Mouse (Mus musculus) kidney, postnatal 10 days (tissue): ENCODE results near the gene Mcidas.
"Not testable (repeated sequence)": the region's sequence is repeated elsewhere in the genome, so short reads cannot be mapped to it uniquely, and the experiment has no call there.

ENCODE experiments used
- DNase-seq: peaks from one replicate; pipeline ENCODE4 v3.0.0; 2021; ENCODE audit warnings: mixed read lengths

Mcidas gene

DNA sequence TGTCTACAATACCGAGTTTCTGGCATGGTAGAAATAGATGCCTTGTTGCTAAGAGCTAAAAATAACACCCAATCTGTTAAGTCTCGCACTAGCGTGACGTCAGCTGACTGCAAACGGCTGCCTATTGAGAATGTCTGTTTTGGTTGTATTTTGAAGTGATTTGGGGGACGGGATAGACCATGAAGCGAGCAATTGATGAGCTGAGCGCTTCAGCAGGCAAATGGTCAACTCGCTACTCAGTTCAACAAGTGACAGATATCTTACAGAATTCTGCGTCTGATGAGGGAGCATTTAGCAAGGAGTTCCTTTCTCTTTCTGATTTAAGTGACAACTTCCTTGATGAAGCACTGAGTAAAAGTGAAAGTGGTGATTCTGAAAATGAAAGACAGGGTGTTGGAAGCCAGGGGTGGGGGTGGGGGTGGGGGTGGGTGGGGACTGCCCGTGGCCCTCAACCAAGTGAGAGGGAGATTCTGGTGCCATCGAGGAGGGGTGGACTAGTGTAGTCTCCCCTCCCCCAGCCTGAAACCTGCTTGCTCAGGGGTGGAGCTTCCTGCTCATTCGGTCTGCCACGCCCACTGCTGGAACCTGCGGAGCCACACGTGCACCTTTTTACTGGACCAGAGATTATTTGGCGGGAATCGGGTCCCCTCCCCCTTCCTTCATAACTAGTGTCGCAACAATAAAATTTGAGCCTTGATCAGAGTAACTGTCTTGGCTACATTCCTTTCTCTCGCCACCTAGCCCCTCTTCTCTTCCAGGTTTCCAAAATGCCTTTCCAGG is 19.7 kb downstream of the Mcidas start:
- not testable (repeated sequence) for DNase-seq

DNA sequence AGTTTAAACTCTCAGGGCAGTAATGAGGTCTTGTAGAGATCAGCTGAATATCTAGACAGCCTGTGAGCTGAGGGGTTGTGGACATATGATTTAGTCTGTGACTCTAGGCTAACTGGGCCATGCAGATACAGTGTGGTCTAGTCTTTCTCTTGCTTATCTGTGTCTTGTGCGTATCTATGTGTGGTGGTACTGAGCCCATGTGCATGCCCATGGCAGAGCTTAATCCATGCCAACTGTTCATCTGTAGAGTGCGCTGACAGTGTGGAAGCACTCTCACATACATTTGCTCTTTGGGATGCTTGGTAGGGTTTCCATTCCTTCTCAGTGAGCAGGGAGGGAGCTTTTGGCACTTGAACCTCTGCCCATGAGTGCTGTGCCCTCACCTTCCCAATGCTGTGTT is 27.9 kb downstream of the Mcidas start:
- no peak for DNase-seq

DNA sequence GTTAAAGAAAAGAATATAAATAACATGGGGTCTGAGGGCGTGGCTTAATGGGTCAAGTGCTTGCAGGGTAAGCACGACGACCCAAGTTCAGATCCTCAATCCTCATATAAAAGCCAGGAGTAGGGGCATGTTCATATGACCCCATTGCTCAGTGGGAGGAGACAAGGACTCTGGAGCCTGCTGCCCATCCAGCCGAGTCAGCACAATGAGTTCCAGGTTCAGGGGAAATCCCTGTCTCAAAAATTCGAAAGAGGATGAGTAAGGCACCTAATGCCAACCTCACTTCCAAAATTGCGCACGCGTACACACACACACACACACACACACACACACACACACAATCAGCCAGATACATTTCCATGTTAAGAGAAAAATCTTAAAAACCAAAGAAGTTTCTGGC is 28.8 kb downstream of the Mcidas start:
- no peak for DNase-seq

DNA sequence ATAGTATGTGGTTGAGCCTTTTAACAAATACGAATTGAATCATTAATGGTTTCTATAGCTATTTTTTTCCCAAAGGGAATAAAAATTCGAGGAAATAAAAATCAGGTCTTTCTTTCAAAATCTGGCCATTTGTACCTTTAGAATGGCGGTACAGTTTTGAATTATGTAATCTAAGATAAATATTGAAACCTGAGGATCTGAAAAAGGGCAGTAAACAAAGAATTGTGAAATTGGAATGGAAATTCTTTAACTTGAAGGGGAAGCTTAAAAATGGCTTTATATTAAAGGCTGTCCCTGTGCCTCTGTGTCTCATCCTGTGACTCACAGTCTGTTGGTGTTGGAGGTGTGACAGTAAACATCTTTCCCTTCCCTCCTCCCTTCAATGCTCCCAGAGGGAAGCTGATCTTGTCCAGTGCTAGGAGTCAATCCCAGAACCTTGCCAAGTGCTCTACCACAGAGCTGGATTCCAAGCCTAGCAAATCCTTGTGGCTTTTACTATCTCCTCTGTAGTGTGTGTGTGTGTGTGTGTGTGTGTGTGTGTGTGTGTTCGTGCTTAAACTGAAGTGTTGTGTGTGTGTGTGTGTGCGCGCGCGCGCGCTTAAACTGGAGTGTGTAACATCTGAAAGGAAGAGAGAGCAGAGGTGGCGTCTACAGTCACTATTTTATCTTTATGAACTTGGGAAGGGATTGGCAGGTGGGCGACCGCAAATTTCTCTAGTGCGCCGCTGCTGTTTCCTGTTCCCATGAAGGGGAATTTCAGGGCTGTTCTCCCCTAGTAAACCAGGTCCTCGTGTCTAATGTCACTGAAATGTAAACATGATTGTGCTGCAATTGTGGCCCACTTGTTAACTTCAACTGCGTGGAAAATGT is 29.9 kb downstream of the Mcidas start:
- DNase-seq, result no peak

DNA sequence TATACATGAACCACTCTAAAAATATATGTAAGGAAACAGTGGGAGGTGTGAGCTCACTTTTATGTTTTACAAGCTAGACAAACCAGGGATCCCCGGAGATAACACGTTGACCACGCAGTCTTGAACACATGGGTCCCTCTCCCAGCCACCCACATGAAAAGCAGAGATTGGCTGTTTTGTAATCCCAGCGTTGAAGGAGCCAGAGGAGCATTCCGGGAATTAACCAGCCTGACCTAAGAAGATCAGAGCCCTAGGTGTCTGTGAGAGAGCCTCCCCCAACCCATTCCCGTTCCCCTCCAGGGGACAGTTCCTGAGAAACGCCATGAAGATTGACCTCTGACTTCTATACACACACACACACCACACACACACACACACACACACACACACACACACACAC is 37.7 kb downstream of the Mcidas start:
- no peak for DNase-seq

DNA sequence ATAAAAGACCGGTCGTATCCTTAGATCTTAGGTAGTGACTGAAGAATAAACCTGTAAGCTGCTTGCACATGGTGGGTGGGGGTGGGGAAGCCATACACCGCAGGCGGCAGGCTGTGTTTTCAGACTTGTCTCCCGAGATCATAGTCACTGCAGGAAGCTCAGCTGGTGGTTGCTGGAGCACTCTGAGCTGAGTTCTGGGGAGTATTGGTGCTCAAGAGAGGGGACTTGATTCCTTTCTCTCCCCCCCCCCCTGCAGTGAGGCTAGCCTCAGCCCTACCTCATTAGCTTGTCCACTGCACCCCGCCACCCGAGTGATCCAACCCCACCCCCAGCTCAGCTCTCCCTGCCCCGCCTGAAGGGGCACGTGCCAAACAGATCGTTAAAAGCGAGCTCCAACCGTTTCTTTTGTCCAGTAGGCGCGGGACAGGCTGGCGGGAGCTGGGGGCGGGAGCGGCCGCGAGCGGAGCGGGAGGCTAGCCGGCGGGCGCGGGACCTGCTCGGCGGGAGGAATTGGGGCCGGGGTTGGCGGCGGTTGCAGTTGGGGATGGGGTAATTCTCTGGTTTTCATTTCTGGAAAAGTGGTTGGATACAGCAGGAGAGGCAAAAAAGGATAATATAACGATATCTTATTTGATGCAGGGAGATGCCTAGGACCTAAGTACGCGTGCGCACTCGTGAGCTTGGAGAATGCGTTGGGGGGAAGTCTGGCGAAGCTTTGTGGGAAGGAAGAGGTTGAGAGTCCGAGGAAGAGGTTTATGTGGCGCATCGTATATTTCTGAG is 38.3 kb downstream of the Mcidas start:
- peak; percentile 34 for DNase-seq

DNA sequence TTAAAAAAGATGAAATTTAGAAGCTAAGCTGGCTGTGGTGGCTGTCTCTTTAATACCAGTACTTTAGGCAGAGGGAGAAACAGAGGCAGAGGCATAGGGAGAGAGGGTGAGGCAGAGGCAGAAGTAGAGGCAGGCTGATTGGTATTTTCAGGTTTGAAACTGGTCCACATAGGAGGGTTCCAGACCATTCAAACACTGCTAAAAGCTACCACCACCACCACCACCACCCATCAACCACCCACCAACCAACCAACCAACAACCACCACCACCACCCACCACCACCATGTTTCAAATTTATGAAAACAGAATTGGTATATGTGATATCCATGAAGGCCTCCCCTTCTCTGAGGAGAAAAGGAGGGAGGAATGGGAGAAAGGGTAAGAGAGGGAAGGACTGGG is 39.2 kb downstream of the Mcidas start:
- no peak for DNase-seq

DNA sequence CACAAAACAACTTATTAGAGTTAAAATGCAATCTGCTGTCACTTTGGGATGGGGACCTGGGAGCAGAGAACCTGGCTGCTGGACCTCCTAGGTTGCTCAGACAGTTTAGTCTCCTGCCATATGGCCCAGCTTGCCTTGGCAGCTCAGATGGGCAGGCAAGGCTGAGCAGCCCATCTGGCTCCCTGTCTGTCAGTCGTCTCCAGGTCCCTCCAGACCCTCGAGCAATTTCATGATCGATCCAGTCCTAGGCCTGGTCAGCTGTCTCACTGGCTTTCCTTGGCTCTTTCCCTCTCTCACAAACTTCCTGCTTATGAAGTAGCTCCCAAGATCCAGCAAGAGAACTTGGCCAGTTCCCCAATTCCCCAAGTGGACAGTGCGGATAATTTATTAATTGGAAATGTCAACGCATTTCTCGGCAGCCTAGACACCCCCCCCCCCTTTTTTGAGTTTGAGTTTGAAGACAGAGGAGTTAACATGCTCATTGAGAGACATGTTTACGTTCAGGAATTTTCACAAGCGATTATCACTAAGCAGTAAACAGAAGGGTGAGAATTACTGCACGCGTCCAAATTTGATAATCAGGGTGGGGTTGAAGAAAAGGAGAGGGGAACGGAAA is 40.7 kb downstream of the Mcidas start:
- DNase-seq, result no peak

DNA sequence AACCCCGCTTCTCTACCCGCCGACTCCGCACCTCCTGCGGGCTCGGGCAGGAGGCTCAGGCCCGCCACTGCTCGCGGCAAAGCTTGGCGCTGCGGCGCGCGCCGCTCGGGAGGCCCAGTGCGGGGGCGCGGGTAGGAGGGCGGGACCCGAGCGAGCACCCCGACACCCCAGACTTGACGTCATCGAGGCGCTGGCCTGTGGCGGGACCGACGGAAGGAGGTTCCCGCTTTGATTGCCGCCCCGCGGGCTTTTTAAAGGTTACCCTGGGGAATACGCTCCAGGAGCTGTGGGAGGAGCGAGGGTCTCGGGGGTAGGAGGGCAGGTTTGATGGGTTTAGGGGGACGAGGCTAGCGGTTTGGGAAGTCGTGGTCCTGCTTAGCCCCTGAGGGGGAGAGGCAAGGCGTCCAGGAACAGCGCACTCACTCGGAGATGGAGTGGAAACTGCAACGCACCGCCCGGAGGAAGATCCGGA is 41.3 kb downstream of the Mcidas start, which contains the start of gene Cdc20b:
Cdc20b (plus strand) TSS at position 162 of the 472 bp plus-strand sequence.
- peak; percentile 63 for DNase-seq

DNA sequence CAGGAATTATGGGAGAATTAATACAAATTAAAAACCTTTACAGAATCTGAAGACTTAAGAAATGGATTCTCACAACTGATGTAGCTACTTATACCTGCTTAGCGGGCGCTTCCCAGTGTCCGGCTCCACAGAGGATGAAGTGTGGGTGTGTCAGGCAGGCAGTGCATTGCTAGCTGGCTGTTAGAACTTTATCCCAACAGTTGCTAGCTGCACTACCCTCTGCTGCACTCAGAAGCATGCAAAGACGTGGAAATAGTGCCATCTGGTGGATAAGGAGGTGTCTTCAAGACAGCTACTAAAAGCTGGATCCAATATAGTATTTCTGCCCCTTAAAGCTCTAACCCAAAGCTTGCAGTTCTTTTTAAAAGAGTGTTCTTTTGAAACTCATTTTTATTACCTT is 42.2 kb downstream of the Mcidas start:
- peak; percentile 82 for DNase-seq

DNA sequence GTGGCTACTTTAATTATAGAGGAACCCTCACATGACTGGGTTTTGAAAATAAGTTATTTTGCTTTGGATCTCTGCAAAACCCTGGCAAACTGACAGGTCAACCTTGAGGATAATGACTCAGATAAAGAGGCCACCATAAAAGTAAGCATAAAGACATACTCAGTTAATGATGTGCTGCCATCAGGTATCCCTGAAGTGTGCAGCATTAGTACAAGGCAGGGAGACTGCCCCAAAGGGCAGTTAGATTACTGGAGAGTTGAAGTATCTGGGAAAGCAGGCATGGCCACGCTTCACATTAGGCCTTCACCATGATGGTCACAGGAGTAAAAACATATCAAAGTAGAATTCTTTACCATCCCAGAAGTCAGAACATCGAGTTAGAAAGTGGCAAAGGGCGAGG is 51.2 kb downstream of the Mcidas start:
- DNase-seq, result no peak

DNA sequence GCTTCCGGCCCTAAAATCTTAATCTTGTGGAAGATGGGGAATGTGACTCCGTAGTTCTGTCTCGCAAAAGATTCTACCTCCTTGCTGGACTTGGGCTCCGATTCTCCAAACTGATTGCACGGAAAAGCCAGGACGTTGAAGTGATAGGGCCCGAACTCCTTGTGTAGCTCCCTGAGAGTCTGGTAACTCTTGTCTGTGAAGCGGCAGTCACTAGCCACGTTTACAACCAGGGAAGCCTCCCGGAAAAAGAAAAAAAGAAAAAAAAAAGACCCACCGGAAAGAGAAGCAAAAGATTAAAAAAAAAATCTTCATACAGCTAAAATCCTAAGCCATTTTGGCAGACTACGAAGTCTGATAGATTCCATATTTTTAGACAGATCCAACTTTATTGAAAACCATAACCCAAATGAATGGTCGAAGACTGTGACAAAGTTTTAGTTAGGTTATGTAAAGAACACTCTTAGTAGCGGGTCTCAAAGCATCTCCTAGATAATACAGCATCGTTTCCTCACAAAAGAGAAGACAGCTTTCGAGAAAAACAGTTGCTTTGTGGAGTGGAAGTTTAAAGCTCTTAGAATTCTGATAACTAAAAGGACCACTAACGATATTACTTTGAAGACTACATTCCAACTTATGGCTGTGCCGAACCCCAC is 51.9 kb downstream of the Mcidas start:
- DNase-seq, result no peak

DNA sequence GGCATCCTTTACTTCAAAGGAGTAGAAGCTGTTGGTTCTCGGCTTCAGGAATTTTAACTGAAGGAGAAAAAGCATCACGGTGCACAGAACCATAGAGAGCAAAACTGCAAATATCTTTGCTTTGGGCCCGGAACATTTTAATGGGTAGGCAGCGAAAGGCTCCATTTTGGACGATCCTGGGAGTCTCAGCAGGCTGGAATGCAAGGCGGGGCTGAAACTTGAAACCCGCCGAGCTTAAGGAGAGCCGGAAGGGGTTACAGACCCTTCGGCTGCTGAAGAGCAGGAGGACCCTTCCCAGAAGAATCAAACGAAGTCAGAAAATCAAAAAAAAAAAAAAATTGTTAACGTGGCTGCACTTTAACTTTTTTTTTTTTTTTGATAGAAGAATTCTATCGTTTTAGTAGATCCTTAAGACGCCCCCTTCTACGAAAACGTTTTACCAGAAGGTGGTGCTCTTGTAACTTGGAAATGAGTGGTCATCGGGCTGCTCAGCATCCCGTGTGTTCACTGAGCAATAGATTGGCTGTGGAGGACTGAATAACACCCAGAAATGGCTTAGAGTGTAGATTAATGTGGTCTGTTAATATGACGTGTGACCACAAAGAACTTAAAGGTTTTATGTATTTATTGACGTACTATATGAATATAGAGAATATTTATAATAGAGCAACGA is 52.7 kb downstream of the Mcidas start, which contains the start of gene Gpx8:
Gpx8 (minus strand) TSS at position 200 of the 673 bp plus-strand sequence.
- peak; percentile 82 for DNase-seq

DNA sequence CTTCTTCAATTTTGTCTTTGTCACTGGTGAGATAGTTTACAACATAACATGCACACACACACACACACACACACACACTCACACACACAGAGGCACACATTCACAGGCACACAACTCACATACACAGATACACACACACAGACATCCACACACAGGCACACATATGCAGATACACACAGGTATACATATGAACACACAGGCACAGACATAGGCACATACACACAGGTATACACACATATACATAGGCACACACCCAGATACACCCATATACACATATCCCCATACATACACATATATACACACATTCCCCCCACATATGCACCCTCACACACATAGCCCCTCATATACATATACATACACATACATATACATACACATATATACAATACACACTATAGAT is 53.4 kb downstream of the Mcidas start:
- DNase-seq, result no peak

DNA sequence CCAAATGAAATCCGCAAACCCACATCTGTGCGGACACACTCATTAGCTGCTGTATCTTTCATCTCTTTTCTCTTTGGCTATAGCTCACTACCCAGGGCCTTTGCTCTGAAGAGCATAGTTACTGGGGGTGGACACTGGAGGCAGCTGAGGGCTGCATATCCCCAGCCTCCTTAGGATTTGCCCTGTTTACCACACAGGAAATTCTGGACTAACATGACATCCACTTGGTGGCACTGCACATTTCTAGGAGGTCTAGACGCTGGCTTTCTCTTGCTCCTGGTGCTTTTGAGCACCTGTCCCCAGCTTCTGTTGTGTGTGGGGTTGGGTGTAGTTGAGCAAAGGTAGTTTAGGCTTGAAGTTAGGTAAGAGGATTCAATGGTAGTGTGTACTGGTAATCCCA is 54.0 kb downstream of the Mcidas start:
- DNase-seq, result no peak
